Mouse (Mus musculus): ENCODE measurements at regions not wholly inside any gene's neighbourhood (a gene's known extent, or its start where the extent isn't known, plus 50 kb on each side); places are given as distances from the start of the nearest gene placed in this dataset.

DNA sequence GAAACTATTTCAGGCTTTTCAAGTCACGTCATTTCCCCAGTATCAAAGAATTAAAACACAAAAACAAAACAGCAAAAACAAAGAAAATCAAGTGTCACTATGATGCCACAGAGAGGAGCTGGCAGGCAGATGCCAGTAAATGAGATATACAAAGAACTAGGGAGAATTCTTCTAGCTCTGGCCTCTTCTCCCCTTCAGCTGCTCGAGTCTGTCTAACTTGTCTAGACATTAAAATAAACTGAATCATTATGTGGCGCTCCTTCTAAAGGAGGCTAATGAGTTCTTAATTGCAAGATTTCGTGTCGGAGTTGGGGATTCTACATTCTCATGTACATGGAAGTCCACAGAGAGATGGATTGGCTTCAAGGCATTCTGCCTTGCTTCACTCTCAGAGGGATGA, 266.4 kb upstream of the Tmem161b start:
- H3K9me3 ChIP-seq (replicated peaks; ENCODE audit: control insufficient read depth, low read length) = no peaks in the 10 kb centered on the region
- H3K27me3 ChIP-seq (replicated peaks; ENCODE audit: control insufficient read depth, insufficient read depth, low read length) = no peaks in the 10 kb centered on the region
- H3K4me1 ChIP-seq (ENCODE audit: control insufficient read depth, insufficient read depth, low read length) = no peaks in the 10 kb centered on the region; the same call in 1 of the 2 replicates
- 20% methylated on average over 5 of the region's 5 CpGs for WGBS
- H3K27ac ChIP-seq (ENCODE audit: low read depth, low read length) = no peak overlapping the region
- H3K4me2 ChIP-seq (ENCODE audit: low read length) = no peak overlapping the region
- no peaks in the 10 kb centered on the region for H3K36me3 ChIP-seq (ENCODE audit: control insufficient read depth, insufficient read depth, low read length)
- peak; percentile 57 for DNase-seq (ENCODE audit: low spot score)
- no peak overlapping the region for H3K4me3 ChIP-seq (ENCODE audit: low read depth, low read length)
- ATAC-seq = 0 out of 2 replicates have a peak, but pooled peaks have one; percentile 37
- H3K9ac ChIP-seq (ENCODE audit: low read length) = no peak overlapping the region

DNA sequence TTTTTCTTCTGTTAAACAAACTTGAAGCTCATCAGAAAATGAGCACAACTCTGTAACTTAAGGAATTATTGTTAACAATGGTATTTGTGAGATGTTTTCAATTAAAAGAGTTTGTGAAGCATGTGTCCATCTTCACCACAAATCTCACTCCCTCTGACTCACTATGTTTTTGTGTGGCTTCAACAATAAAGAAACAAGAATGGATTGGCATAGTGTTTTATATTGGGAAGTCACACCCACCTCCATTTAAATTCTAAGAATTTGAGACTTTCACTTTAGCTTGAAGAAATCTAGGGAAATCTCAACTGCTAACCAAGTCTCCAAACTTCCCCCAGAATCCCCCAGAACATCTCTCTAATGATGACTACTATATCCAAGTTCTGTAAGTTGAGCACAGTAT, 243.6 kb upstream of the Tmem161b start:
- no peaks in the 10 kb centered on the region for H3K27me3 ChIP-seq (replicated peaks; ENCODE audit: control insufficient read depth, insufficient read depth, low read length)
- H3K36me3 ChIP-seq (ENCODE audit: control insufficient read depth, insufficient read depth, low read length) = no peaks in the 10 kb centered on the region
- DNase-seq (ENCODE audit: low spot score) (no peak), ATAC-seq (no peak)
- no peaks in the 10 kb centered on the region for H3K9me3 ChIP-seq (replicated peaks; ENCODE audit: control insufficient read depth, low read length)
- H3K4me2 ChIP-seq (ENCODE audit: low read length) = no peak overlapping the region
- H3K4me3 ChIP-seq (ENCODE audit: low read depth, low read length) = no peak overlapping the region
- no peak overlapping the region for H3K9ac ChIP-seq (ENCODE audit: low read length)
- H3K27ac ChIP-seq (ENCODE audit: low read depth, low read length) = no peak overlapping the region
- 0 out of 2 replicates have a peak, but pooled peaks cover under 1% of the 10 kb centered on the region for H3K4me1 ChIP-seq (ENCODE audit: control insufficient read depth, insufficient read depth, low read length)

DNA sequence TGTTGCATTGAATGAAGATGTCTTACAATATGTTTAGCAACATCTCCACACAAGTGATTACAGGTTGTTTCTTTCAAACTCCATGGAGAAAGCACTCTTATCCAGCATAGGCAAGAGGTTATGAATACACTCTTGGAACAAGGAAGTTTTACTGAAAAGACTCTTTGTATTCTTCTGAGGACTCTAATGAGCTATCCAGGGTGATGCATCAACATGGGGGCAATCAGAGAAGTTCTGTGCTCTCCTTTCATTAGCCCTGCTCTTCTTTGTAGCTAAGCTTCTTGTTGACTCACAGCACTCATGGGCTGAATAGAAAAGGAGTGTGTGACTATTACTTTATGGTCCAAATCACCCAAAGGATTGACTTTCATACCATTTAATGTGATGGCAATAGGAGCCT, 242.6 kb upstream of the Tmem161b start:
- no peaks in the 10 kb centered on the region for H3K9me3 ChIP-seq (replicated peaks; ENCODE audit: control insufficient read depth, low read length)
- no peak overlapping the region for H3K4me2 ChIP-seq (ENCODE audit: low read length)
- no peaks in the 10 kb centered on the region for H3K27me3 ChIP-seq (replicated peaks; ENCODE audit: control insufficient read depth, insufficient read depth, low read length)
- peaks cover 5% of the 10 kb centered on the region; the same call in 1 of the 2 replicates for H3K4me1 ChIP-seq (ENCODE audit: control insufficient read depth, insufficient read depth, low read length)
- no peaks in the 10 kb centered on the region for H3K36me3 ChIP-seq (ENCODE audit: control insufficient read depth, insufficient read depth, low read length)
- no peak overlapping the region for H3K27ac ChIP-seq (ENCODE audit: low read depth, low read length)
- DNase-seq (ENCODE audit: low spot score) (no peak), ATAC-seq (no peak)
- H3K4me3 ChIP-seq (ENCODE audit: low read depth, low read length) = no peak overlapping the region
- H3K9ac ChIP-seq (ENCODE audit: low read length) = no peak overlapping the region

DNA sequence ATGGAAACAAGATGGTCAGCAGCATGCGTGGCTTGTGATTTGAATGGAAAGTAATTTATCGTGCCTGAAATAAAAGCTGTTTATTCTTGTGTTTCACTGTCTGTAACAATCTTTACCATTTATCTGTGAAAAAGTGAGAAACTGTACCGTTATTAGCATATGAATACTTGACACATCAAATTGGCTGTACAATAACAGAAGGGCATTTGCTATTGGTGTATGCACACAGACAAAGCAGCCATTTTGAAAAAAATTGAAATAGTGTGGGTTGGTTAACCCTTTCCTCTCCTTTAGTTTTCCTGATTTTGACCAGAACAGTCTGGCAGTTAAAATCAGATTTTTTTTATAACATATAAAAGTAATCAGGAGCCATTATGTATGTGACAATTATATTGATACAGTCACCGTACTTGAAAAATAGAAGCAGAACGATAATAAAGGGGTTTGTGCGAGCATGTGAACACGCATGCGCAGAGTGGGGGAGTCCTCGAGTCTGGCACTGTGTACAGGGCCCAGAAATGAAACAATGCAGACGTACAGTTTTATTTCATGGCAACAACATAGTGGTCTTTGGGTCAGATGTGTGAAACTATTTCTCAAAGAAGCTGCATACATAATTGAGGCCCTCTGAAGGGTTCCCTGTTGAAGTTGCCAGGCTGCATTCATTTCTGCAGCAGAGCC, 237.3 kb upstream of the Tmem161b start:
- H3K27me3 ChIP-seq (replicated peaks; ENCODE audit: control insufficient read depth, insufficient read depth, low read length) = no peaks in the 10 kb centered on the region
- ATAC-seq (peak; percentile 89), DNase-seq (ENCODE audit: low spot score) (peak; percentile 97)
- peak overlapping the region; percentile 1; the same call in 1 of the 2 replicates for H3K4me3 ChIP-seq (ENCODE audit: low read depth, low read length)
- H3K4me1 ChIP-seq (ENCODE audit: control insufficient read depth, insufficient read depth, low read length) = peaks cover 25% of the 10 kb centered on the region
- H3K27ac ChIP-seq (ENCODE audit: low read depth, low read length) = peak overlapping the region; percentile 93
- H3K36me3 ChIP-seq (ENCODE audit: control insufficient read depth, insufficient read depth, low read length) = no peaks in the 10 kb centered on the region
- H3K4me2 ChIP-seq (ENCODE audit: low read length) = peak overlapping the region; percentile 51
- no peaks in the 10 kb centered on the region for H3K9me3 ChIP-seq (replicated peaks; ENCODE audit: control insufficient read depth, low read length)
- 7% methylated on average over 10 of the region's 10 CpGs for WGBS
- H3K9ac ChIP-seq (ENCODE audit: low read length) = peak overlapping the region; percentile 46; the same call in 1 of the 2 replicates

DNA sequence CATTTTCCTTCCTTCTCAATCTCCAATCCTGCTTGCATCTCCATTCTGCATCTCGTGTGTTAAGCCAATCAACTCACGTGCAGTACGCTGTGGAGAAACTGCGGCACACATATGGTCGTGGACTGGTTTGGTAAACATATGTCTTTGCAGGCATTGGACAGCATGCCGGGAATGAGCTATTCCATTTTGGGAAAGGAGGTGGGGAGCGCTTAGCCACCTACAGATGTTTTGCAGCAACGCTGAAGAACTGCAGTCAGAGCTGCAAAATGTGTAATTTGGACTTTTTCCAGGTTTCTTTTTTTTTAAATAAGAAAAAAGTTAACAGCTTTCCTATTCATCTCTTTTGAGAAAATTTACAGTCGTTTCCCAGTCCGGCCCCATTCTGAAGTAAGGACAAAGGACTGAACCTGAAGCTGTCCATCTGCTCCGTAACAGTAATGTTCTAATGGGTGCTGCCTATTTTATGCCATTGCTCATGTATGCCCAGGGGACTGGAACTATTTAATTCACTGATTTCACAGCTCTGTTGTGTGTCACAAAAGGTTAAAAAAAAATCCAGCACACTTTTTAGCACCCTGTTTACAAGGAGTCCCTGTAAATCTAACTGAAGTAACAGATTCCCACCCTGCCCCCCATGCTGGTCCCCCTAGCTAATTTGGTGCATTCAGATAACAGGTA, 234.2 kb upstream of the Tmem161b start:
- Histone ChIP-seq H3K36me3 (ENCODE audit: control insufficient read depth, insufficient read depth, low read length) (no peaks in the 10 kb centered on the region), H3K4me3 (ENCODE audit: low read depth, low read length) (peak overlapping the region; percentile 15), H3K9ac (ENCODE audit: low read length) (peak overlapping the region; percentile 38; the same call in 1 of the 2 replicates), H3K4me2 (ENCODE audit: low read length) (peak overlapping the region; percentile 44), H3K27ac (ENCODE audit: low read depth, low read length) (peak overlapping the region; percentile 73), H3K27me3 (replicated peaks; ENCODE audit: control insufficient read depth, insufficient read depth, low read length) (no peaks in the 10 kb centered on the region), H3K9me3 (replicated peaks; ENCODE audit: control insufficient read depth, low read length) (no peaks in the 10 kb centered on the region), H3K4me1 (ENCODE audit: control insufficient read depth, insufficient read depth, low read length) (peaks cover 25% of the 10 kb centered on the region)
- 7% methylated on average over 11 of the region's 11 CpGs for WGBS
- ATAC-seq (peak; percentile 83), DNase-seq (ENCODE audit: low spot score) (peak; percentile 96)

DNA sequence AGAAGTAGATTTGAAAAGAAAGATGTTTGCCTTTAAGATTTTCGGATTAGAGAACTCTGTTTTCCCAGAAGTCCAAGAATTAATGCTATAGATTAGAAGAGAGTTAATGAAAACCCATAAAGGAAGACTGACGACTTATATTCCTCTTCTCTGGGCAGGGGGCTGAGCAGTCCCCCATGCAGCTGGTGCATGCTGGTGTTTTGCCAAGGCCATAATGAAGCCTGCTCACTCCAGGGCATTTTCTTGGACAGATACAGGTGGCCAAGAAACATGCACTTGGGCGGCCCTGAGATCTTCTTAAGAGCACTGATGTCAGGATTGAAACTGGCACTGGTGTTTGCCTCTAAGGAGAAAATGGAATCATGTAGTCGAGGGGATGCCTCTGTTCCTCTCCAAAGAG, 233.6 kb upstream of the Tmem161b start:
- DNase-seq (ENCODE audit: low spot score) (peak; percentile 60), ATAC-seq (no peak)
- Histone ChIP-seq H3K36me3 (ENCODE audit: control insufficient read depth, insufficient read depth, low read length) (no peaks in the 10 kb centered on the region), H3K4me3 (ENCODE audit: low read depth, low read length) (no peak overlapping the region), H3K4me1 (ENCODE audit: control insufficient read depth, insufficient read depth, low read length) (peaks cover 25% of the 10 kb centered on the region), H3K9ac (ENCODE audit: low read length) (no peak overlapping the region), H3K4me2 (ENCODE audit: low read length) (peak overlapping the region; percentile 44; the same call in 1 of the 2 replicates), H3K27me3 (replicated peaks; ENCODE audit: control insufficient read depth, insufficient read depth, low read length) (no peaks in the 10 kb centered on the region), H3K27ac (ENCODE audit: low read depth, low read length) (peak overlapping the region; percentile 73), H3K9me3 (replicated peaks; ENCODE audit: control insufficient read depth, low read length) (no peaks in the 10 kb centered on the region)
- 24% methylated on average over 4 of the region's 4 CpGs for WGBS

DNA sequence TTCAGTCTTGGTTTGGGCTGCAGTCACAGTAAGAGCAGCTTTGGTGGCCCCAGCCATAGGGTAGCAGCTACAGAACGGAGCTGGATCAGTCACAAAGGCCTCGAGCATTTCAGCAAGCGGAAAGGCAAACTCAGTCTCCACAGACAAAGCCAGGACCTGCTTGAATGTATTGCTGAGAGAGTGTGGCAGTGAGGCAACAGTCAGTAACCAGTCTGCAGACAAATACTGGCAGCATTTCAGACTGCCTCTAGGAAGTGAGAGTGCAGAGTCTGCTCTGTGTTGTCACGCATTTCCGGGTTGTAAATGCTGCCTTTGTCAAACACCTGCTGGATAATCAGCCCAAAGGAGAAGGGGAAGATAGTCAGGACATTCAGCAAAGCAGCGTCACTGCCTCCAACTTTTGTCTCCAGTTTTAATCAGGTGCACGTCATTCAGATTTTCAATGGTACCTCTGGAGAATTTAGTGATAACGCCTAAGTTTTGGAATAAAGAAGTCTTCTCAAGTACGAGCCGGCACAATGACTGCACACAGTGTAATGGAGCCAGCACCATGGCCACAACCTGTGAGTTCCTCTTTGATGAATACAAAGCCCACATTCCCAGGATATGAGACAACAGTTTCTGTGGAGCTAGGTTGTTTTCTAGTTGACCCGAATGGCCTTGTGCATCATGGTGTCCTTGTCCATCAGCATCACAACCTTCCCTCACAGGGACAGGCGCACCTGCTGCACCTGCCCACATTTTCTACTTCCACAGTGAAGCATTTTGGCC, 224.3 kb upstream of the Tmem161b start:
- no peaks in the 10 kb centered on the region for H3K9me3 ChIP-seq (replicated peaks; ENCODE audit: control insufficient read depth, low read length)
- H3K27me3 ChIP-seq (replicated peaks; ENCODE audit: control insufficient read depth, insufficient read depth, low read length) = no peaks in the 10 kb centered on the region
- DNase-seq (ENCODE audit: low spot score) (peak; percentile 71), ATAC-seq (peak; percentile 85)
- no peak overlapping the region for H3K4me3 ChIP-seq (ENCODE audit: low read depth, low read length)
- peak overlapping the region; percentile 7; the same call in 1 of the 2 replicates for H3K4me2 ChIP-seq (ENCODE audit: low read length)
- H3K9ac ChIP-seq (ENCODE audit: low read length) = no peak overlapping the region
- peak overlapping the region; percentile 55; the same call in 1 of the 2 replicates for H3K27ac ChIP-seq (ENCODE audit: low read depth, low read length)
- WGBS = 30% methylated on average over 12 of the region's 12 CpGs
- H3K4me1 ChIP-seq (ENCODE audit: control insufficient read depth, insufficient read depth, low read length) = peaks cover 6% of the 10 kb centered on the region; the same call in 1 of the 2 replicates
- H3K36me3 ChIP-seq (ENCODE audit: control insufficient read depth, insufficient read depth, low read length) = no peaks in the 10 kb centered on the region

DNA sequence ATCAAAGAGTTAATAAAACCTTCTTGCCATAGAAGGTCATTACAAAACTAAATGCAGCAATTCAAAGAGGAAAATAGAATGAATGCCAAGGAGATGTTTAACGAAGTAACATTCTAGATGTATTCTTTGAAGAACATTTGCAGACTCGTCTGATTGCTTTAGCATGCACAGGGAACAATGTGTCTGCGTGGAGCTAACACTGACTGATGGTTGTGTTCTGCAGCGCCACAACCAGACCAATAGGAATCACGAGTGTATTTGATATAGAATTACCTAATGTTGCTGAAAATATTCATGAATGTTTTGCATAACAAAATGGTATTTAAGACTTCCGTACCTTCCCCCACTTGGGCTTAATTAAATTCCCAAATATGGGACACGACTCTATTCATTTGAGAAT, 200.3 kb upstream of the Tmem161b start:
- DNase-seq (ENCODE audit: low spot score) (peak; percentile 25), ATAC-seq (peak; percentile 70)
- WGBS = 19% methylated on average over 7 of the region's 7 CpGs

More for the DNA sequence above, 200.3 kb upstream of the Tmem161b start:
- no peaks in the 10 kb centered on the region for H3K4me1 ChIP-seq (ENCODE audit: control insufficient read depth, insufficient read depth, low read length)
- H3K27me3 ChIP-seq (replicated peaks; ENCODE audit: control insufficient read depth, insufficient read depth, low read length) = no peaks in the 10 kb centered on the region
- H3K36me3 ChIP-seq (ENCODE audit: control insufficient read depth, insufficient read depth, low read length) = no peaks in the 10 kb centered on the region
- H3K4me2 ChIP-seq (ENCODE audit: low read length) = no peak overlapping the region
- H3K9ac ChIP-seq (ENCODE audit: low read length) = no peak overlapping the region
- no peaks in the 10 kb centered on the region for H3K9me3 ChIP-seq (replicated peaks; ENCODE audit: control insufficient read depth, low read length)
- H3K4me3 ChIP-seq (ENCODE audit: low read depth, low read length) = no peak overlapping the region
- no peak overlapping the region for H3K27ac ChIP-seq (ENCODE audit: low read depth, low read length)
